Mouse (Mus musculus) layer of hippocampus, postnatal 10 days (tissue): ENCODE results near the gene Kcnq5. TPM values are rescaled to one million over a fixed set of nuclear protein-coding genes. Genes with fewer than 3 reads are reported as not detected.
"Not testable (repeated sequence)": the region's sequence is repeated elsewhere in the genome, so short reads cannot be mapped to it uniquely, and the experiment has no call there.

Experiments used
- DNase-seq, 2 experiments: peaks; one replicate each; pipeline ENCODE4 v3.0.0; 2021; ENCODE audit warnings: low spot score in 2 of 2
- total RNA-seq, 2 experiments: library from RNA; stranded (reverse); gene quantifications; 2 replicates each; pipeline ENCODE4 v1.2.3; 2021

Gene Kcnq5
- total RNA-seq, 2 experiments from 2014 or later: 61.8 to 65.3 TPM

- not testable (repeated sequence) for DNase-seq
These were observed 593.7 kb downstream of the Kcnq5 start, which contains the start of gene Khdc1c for GRCm38 (mm10) chr1:21368031-21368430. Khdc1c (plus strand) TSS chr1:21368331.

- DNase-seq: no peak
These were observed 612.4 kb downstream of the Kcnq5 start, which contains the start of gene Khdc1a for GRCm38 (mm10) chr1:21349341-21349740. Khdc1a (plus strand) TSS chr1:21349641.
